Mouse (Mus musculus): ENCODE measurements around the gene Hoxa11.
A peak's percentile ranks its signal among the peaks of the same experiment; 100 is the strongest.

Hoxa11 gene

DNA sequence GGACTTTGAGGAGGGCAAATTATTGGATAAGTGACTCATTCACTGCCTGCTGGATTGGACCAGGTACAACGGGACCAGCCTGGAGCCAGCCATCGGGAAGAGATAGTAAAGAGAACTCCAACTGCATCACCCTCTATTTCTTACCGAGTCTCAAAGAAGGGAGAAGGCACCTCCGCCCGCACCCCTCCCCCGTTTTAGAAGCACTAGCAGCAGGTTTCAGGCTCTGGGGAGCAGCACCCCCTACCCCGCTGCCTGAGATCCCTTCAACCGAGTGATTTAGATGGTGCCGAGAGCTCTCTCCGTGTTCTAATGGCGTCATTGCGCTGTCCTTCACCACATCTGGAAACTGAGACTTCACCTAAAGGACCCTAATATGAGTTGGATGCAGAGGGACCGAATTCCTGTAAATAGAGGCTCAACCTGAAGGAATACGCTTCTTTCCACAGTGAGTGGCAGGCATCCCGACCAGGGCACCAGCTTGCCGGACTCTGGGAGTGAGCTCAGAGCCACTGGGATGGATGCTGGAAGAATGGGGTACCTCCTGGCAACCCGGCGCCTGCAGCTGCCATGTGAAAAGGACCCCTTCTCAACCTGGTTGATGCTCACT is 19.8 kb upstream of the Hoxa11 start:
- DNase-seq (ENCODE audit: low spot score), result no peak

DNA sequence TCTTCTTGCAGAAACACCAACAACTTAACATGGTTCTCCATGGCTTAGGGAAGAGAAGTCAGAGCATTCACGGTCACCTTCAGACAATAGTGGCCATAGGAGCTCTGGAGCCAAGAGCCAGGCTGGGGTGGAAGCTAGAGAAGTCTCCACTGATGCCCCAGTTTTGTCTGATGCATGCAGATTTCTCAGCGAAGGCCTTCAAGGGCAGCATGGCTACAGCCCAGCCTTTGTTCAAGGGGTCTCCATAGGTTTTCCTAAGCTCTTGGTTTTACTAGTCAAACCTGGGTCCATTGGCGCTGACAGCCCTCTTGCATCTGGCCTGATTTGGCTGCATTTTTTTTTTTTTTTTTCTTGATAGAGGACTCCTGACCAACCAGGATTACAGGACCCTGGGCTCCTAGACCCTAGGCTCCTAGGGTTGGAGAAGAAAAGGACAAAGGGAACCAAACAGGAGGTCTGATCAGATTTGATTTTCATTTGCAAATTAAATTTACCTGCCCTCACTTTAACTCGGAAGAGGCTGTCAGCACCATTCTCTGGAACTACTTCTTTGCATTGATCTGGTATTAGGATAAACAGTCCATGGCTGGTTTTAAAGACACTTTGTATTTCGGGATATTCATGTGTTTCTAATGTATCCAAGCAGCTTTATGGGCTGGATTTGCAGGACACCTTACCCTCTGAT is 18.6 kb upstream of the Hoxa11 start:
- no peak for DNase-seq (ENCODE audit: low spot score)

DNA sequence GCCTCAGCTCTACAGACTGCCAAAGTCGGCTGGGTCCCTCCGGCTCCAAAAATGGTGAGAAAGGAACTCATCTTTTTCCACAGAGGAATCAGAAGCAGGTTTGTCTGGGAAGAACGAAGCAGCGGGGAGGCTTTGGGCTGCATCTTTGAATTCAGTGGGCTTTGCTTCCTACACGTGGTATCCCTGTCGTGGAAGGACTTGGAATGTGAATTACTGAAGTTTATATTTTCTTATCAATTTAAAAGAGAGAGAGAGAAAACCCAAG is 17.6 kb upstream of the Hoxa11 start:
- DNase-seq (ENCODE audit: low spot score), result no peak

DNA sequence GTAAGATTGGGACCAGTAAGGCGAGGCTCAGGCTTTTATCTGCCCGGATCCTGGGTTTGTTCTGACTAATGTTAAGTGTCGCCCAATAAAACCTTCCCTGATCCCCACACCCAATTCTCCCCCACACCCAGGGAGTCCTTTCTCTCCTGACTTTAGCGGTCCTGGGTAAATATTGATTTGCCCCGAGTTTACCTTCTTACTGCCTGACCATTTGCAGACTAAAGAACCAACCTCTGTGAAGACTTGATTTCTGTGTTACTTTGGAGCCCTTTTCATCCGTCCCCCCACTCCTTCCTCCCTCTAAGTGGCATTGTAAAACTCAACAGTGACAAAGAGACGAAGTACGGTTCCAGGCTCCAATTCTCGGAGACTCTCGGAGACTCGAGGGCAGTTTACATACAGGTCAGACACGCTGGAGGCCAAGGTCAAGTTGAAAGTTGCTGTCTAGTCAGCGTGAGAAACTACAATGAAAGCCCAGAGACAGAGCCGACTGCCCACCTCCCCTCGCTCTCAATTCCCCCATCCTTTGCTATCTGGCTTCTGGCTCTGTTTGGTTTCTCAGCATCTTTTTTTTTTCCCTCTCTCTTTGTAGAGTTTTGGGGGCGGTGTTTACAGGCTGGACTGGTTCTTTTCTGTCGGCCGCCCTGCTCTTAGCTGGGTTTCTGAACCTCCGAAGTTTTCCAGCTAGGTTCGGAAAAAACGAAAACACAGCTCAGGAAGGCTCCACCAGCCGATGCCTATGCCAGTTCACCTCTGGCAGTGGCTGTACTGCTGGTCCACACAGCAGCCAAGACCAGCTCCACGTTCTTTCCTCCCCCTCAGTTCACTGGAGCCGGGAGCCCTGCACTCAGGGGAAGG is 17.1 kb upstream of the Hoxa11 start:
- no peak for DNase-seq (ENCODE audit: low spot score)

DNA sequence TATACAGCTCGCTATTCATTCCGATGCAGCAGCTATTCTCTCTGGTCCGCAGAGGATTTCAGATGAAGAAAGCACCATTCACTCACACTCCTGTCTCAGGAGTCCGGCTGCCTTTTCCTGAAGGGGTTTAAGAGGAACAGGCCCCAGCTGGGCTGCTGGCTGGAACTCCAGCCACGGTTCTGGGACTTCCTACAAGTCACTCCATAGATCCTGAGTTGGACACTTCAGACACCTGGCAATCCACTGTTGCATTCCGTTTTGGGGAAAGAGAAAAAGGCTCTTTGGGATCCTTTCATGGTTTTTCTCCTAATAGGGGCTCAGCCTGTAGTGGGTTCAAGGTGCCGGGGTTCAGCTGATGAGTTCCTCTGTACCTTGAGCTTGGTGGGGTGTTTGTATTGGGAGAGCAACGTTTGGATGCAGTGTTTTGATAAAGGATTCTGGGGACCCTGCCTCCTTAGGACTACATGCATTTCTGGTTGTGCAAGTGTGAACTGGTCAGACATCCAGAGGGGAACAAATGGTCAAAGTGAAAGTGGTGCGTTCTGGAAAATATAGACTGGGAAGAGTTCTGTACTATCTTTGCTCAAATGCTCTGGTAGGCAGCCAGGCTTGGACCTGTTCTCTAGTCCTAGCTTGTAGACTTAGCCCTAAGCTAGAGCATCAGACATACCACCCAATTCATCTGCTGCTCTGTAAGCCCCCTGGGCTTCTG is 16.3 kb upstream of the Hoxa11 start:
- no peak for DNase-seq (ENCODE audit: low spot score)

DNA sequence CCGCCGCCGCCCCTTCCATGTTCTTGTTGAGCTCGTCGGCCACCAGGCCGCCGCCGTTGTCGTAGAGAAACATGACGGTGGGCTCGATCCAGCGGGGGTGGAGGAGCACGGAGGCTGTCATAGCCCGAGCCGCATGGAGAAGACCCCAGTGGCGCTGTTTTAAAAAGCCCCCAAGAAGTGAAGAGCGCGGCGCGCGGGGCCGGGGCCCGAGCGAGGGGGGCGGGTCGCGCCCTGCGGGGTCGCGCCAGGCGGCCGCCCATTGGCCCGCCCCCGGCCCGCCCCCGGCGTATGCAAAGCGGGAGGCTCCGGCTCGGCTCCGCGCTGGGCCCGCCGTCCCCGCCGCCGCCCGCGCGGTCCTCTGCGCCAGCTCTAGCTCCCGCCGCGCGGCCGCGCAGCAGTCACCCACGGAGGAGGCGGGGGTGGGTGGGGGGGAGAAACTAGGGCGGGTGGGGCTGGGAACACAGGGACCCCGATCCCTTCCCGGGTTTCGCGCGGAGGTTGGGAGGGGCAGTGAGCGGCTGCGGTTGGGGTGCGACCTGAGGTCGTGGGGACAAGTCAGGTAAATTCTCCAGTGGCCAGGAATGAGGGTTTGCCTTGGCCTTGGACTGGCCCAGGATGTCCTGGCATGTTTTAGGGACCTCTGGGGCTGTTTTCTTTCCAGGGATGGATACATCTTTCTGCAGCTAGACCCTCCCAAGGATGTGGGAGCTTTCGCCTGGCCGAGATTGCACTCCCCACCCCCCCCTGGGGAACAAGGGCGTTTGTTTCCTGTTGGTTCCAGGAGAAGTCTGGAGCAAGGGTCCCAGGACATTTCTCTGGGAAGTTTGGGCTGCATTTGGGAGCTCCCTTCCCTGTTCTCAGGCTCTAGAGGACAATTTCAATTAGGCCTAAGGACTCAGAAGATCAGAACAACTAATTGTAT is 15.3 kb upstream of the Hoxa11 start, which contains the start of gene Hoxa13:
Hoxa13 (minus strand) TSS at position 227 of the 922 bp plus-strand sequence.
- no peak for DNase-seq (ENCODE audit: low spot score)

DNA sequence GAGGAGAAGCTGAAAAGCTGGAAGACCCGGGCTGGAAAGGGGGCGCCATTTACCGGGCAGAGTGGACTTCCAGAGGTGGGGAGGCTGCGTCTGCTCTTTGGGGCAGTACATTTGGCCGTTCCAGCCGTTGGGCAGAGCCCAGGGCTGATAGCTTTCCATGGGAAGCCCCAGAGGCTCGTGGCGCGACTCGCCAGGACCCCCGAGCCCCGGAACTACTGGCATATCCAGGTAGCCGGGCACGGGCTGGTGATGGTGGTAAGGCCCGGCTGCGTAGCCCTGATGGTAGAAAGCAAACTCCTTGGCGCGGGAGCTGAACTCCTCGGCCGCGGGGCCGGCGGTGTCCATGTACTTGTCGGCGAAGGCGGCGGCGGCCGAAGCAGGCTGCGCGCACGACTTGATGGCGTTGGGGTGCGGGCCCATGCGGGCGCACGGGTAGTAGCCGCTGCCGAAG is 14.2 kb upstream of the Hoxa11 start:
- no peak for DNase-seq (ENCODE audit: low spot score)

DNA sequence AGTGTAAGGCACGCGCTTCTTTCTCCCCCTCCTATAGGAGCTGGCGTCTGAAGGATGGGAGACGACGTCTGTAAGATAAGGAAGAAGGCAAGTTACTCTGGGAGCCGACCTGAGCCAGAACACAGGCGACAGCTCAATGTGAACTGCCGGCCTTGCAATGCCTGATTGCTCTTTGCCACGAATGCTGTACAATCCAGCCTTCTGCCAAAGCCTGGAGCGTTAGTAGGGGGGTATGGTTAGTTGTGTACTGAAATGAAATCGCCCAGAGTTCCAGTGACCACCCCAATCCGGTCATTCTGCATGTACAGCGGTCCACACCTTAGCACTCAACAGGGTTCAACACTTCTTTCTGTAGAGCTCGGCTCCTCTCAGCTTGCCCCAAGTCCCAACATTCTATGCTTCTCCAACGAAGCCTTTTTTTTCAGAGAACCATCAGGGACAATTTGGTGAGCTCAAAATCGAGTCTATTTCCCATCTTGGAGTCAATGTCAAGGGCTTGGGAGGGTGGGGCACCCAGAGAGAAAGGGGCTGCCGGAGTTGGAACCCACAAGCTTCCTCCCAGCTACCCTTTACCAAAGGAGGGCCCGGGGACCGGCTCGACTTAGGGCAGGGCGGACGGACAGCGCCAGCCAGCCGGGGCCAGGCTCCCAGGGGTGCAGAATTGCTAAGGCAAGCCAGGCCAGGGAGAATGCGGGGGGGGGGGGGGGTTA is 13.6 kb upstream of the Hoxa11 start:
- no peak for DNase-seq (ENCODE audit: low spot score)

DNA sequence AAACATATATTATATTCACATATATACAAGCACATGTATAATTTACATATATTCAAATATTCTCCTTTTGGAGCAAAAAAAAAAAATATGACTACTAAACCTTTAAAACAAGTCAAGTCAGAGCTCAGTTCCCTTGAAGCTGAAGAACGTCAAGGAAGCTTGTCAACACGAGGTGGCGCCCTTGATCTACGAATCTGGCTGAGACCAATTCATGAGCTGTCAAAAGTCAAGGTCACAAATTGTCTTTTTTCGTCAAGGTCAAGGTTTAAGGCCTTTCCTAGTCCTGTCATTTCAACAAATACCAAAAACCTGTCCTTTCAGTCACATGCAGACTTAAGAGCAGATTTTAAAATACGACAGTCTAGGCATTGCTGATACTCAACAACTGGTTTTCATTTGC is 11.3 kb upstream of the Hoxa11 start:
- DNase-seq (ENCODE audit: low spot score), result peak; percentile 76

DNA sequence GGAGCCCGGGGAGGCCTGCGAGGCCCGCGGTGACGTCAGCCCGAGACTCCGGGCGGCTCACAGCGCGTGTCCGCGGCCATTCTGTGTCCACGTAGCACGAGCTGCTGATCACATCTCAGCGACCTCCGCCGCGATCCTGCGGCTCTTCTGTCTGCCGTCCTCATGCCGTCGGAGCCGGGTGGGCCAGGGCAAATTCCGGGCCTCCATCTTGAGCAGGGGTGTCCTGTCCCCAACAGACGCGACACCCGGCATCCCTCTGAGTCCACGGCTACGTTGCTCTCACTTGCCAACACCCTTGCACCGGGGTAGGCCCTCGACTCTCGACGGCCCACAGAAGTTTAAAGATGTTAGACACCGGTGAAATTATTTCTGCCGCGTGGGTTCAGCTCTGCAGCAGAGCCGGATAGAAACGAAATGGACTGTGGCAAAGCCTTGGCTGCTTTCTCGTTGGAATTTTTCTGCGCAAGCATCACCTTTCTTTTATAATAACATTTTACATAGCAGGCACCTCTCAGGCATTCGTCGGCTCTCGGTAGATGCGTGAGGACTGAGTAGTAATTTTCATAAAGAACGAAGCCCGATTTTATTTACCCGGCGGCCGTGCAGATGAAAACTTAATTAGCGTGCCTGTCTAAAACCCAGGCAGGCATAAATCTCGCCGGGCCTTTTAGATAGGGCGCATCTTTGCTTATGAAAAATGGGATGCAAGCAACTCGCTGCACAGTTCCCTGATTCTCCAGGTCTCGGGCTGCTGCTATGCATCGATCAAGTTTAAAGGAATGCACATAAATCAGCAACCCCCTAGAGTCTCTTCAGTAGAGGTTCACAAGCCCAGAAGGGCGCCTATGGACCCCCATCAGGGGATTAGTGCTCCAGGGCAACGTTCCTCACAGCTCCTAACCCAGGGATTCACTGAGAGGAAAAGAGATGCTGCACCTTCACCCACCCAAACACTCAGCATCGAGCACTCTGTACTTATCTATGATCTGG is 8.2 kb upstream of the Hoxa11 start:
- no peak for DNase-seq (ENCODE audit: low spot score)

DNA sequence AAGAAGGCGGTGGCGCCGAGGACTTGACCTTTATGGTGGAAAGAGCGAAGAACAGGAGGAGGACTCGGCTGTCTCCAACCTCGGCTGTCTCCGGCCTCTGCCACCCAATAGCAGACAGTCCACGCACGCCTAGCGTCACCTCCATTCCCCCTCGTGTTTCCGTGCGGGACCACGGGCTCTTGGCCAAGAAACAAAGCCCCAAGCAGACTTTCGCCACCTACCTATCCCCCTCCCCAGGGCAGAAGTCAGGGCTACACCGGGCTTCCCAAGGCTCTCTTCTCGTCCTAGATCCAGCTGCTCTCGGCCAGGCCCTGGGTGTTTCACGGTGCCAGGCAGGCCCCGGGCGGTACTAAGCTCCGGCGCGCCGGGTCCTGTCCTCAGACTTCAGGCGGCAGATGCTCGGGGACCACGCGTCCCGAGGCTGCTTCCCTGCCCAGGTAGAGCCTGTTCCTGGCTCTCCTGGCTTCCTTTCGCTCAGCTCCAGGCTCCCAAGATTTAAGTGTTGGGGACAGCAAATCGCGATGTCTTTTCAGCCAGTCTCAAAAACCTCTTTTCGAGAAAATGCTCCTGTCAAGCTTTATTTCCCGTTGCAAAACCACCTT is 7.3 kb upstream of the Hoxa11 start:
- DNase-seq (ENCODE audit: low spot score), result no peak

DNA sequence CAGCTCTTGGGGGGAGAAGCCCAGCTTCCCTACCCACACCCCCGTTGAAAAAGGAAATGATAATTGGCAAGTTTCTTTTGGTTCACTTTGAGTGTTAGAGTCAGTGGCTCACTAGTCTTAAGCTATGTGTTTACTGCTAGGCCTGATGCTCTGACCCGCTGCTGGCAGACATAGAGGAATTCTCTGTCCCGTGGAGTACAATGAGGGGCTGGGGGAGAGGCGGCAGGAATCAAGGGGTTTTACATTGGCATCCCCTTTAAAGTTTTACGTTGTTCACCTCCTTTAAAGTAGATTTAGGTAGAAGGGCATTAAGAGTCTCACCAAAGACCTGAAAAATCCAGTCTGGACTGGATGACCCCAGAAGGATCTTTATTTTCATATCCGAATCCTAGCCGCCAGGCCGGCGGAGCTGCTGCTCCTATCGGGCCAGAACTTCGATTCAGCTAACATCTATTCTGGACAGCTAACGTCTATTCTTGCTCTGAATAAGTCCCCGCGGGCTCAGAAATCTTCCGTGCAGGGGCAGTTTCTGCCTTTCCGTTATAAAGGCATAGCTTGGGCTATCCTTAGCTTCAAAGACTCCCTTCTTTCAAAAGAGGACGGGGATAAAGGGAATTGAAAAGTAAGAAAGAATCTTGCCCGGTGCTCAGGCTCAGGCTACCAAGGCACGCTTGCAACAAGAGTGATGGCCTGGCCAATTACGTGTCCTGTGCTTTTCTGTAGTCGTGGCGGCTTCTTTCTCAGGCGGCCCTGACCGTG is 6.6 kb upstream of the Hoxa11 start:
- DNase-seq (ENCODE audit: low spot score), result no peak

DNA sequence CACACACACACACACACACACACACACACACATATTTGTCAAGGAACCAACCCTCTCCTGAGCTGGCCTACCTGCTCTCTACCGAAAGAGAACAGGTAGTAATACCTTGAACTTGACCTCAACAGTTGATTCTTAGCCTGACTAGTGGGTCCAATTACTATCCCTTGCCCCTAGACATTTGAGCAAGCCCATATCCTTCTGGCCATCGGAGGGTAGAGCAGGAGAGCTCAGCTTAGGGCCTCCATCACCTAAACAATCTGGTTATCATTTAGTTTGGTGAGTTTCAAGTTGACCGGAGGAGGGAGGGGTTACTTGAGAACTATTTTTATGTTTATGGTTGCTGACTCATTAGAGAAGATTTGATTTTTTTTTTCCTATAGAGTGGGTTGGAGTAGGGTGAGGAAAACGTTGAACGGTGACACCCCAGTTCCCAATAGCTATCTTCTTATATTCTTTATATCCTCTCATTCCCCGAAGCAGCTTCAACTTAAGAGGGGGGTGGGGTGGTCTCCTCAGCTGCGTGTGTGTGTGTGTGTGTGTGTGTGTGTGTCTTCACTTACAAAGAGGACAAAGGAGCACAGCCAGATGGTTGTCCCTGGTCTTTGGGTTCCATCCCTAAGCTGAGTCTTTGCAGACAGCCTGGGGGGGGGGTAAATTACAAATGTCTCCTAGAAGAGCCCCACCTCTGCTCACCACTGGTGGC is 5.7 kb upstream of the Hoxa11 start:
- DNase-seq (ENCODE audit: low spot score), result no peak

DNA sequence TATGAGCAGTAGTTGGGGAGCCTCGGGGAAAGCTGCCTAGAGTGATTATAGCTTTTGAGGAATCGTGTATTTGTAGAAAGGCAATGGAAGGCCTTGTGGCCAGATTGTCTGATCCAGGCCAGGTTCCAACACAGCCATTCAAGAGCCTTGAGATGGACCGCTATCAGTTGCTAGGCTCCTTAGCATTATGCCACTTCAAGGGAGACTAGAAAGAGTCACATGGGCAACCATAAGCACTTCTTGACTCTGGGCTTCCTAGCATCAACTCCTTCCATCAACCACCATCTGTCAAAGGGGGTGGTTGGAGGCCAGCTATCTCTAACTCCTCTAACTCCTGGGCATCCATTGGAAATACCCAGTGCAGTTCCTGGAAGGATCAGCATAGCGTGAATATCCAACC is 4.2 kb upstream of the Hoxa11 start:
- no peak for DNase-seq (ENCODE audit: low spot score)

DNA sequence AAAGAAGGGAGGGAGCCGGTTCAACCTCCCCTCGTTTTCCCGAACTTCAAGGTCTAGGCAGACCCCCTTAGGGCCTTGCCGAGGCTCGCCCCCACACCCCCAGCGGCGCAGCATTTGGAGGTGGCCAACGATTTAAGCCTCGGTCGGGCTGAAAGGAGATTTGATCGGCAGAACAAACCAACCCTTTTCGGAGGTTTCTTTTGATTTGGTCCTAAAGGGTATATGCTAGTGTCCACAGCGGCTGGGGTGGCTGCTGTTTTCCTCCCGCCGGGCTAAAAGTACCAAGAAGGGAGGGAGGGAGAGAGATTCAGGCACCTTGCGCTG is 3.8 kb upstream of the Hoxa11 start:
- DNase-seq (ENCODE audit: low spot score), result no peak

DNA sequence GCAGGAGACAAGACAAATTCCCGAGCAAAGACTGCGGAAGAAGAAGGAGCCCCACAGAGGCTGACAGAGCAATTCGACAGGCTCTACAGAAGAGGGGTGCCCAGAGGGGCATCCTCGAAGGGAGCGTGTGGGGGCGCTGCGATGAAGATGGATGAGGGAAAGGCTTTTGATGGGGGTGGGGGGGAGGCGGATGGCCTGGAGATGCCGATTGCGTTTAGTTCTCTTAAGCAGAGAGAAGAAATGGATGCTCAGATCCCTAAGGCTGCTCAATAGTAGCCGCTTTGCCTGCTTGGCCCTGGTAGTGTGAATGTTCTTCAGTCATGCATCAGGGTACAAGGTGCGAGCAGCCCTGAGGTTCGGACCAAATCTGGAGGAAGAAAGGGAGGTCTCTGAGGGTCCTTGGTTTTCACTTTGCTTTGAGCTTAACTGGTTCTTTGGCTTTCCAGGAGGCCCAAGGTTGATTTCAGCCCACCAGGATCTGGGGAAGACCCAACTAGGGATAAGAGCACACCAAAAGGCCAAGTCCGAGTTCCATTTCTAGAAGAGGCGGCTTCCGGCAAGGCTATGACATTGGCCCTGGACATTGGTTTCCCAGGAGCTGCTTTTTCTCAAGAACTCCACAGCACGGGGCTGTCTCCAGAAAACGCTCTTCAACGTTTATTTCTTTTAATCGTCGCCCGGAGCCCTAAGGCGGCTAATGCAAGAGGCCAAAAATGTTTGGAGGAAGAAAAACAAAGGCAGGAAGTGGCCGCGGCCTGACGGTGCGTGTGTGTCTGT is 3.2 kb upstream of the Hoxa11 start:
- DNase-seq (ENCODE audit: low spot score), result no peak

Measured in layer of hippocampus, adult 11-12 months (tissue).